Mouse (Mus musculus): ENCODE data around the gene Gphb5.

- no peak for TF ChIP-seq POLR2A (IDR thresholded peaks at IDR 0.05; ENCODE audit: low read depth, low read length)
- no peak for TF ChIP-seq CTCF (conservative IDR thresholded peaks at IDR 0.05; ENCODE audit: insufficient read depth, insufficient read length, low read depth, low read length)
Observed at GRCm38 (mm10) chr12:75394011-75394773, 22.4 kb downstream of the Gphb5 start.
